Mouse (Mus musculus) neural tube, embryonic 14.5 days (tissue): ENCODE data around the gene Ubac2. TPM values are rescaled to one million over a fixed set of nuclear protein-coding genes. Genes with fewer than 3 reads are reported as not detected.

Source experiments
- ATAC-seq: fragments of 200-750 bp; cut with Nextera tagmentation; 2 replicates; pipeline ENCODE4 v1.8.0; 2017; ENCODE audit warnings: low read depth, mild to moderate bottlenecking, moderate TSS enrichment, moderate library complexity
- H3K27ac ChIP-seq: fragments of 300-500 bp; sonication (generic); 2 replicates; pipeline ENCODE4 v1.5.1; 2014; ENCODE audit warnings: low read depth, mild to moderate bottlenecking, control low read depth, low read length, moderate library complexity, mixed read lengths
- H3K27me3 ChIP-seq: fragments of 300-500 bp; sonication (generic); 2 replicates; pipeline ENCODE4 v1.6.1; 2014; ENCODE audit warnings: low read length; ENCODE audit not compliant: control insufficient read depth, insufficient read depth
- H3K36me3 ChIP-seq: fragments of 300-500 bp; sonication (generic); 2 replicates; pipeline ENCODE4 v1.6.1; 2014; ENCODE audit warnings: low read length, mixed read lengths; ENCODE audit not compliant: control insufficient read depth, insufficient read depth
- H3K4me1 ChIP-seq: fragments of 300-500 bp; sonication (generic); 2 replicates; pipeline ENCODE4 v1.6.1; 2014; ENCODE audit warnings: low read length; ENCODE audit not compliant: control insufficient read depth, insufficient read depth
- H3K4me2 ChIP-seq: fragments of 300-500 bp; sonication (generic); 2 replicates; pipeline ENCODE4 v1.6.1; 2014; ENCODE audit warnings: mild to moderate bottlenecking, low read depth, low read length, control low read depth
- H3K4me3 ChIP-seq: fragments of 300-500 bp; sonication (generic); 2 replicates; pipeline ENCODE4 v1.5.1; 2014; ENCODE audit warnings: low read depth, low read length, control low read depth, mixed read lengths
- H3K9ac ChIP-seq: fragments of 300-500 bp; sonication (generic); replicated peaks from 2 replicates; pipeline ENCODE4 v1.6.1; 2014; ENCODE audit warnings: low read depth, mild to moderate bottlenecking, control low read depth, low read length, mixed read lengths
- H3K9me3 ChIP-seq: fragments of 300-500 bp; sonication (generic); 2 replicates; pipeline ENCODE4 v1.6.1; 2016; ENCODE audit warnings: low read length; ENCODE audit not compliant: control insufficient read depth
- WGBS: fragments of 180-500 bp; shearing (Covaris S2); extraction: QIAGEN DNeasy Blood & Tissue Kit; methylation state at CpG from one replicate; pipeline ENCODE4 v1.1.7; 2014; 5-methylcytosine and 5-hydroxymethylcytosine counted together
- polyA plus RNA-seq: library from polyadenylated mRNA; unstranded; fragments of >200 nt; fragmentation: Nextera tagmentation; extraction: Ambion mirVana; gene quantifications from 2 replicates; pipeline ENCODE4 v1.2.1, GENCODE M21; 2014

Ubac2 gene
- polyA plus RNA-seq, 1 experiment from 2014 or later, result 48.7 TPM

DNA sequence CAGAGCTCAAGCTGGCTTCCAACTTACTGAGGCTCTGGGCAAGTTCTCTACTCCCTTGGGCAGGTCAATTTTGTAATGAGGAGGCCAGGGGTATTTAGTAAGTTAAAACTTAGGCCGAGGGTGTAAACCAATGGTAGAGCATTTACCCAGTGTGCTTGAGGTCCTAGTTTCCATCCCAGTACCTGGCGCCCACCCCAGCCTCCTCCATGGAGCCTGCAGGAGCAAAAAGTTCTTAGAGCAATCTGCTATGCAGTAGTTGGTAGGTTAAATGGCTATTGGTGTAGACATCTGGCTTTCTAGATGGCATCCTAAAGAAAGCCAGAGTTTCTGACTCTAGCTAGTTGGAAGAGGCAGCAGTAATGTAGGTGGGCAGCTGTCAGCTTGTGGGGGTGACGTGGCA is 71.0 kb downstream of the Ubac2 start:
- no peak for ATAC-seq
- no peaks in the 10 kb centered on the region for H3K9me3 ChIP-seq
- H3K36me3 ChIP-seq, result no peaks in the 10 kb centered on the region
- no peak overlapping the region for H3K4me3 ChIP-seq
- 97% methylated on average over 3 of the region's 3 CpGs for WGBS
- H3K27me3 ChIP-seq, result no peaks in the 10 kb centered on the region
- no peak overlapping the region for H3K4me2 ChIP-seq
- no peak overlapping the region for H3K27ac ChIP-seq
- no peak overlapping the region for H3K9ac ChIP-seq
- no peaks in the 10 kb centered on the region for H3K4me1 ChIP-seq

DNA sequence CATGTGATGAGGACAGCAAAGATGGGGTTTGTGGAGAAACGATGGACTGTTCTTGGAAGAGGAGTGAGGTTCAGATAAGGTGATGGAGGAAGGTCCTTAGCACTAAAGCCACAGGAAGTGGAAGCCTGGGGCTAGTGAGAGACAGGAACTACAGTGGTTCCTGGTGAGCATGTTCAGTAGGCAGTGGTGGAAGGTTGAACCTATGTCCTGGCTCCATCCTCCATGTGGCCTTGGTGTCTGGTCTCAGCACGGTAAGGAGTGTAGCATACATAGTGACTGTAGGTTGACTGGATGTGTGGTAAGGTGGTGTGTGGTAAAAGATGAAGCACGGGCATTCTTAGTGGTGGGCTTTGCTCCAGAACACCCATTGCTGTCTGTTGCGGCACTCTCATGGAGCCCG is 71.5 kb downstream of the Ubac2 start:
- H3K4me2 ChIP-seq, result no peak overlapping the region
- H3K9ac ChIP-seq, result no peak overlapping the region
- no peak for ATAC-seq
- no peak overlapping the region for H3K4me3 ChIP-seq
- no peaks in the 10 kb centered on the region for H3K4me1 ChIP-seq
- no peaks in the 10 kb centered on the region for H3K9me3 ChIP-seq
- WGBS, result 95% methylated on average over 5 of the region's 5 CpGs
- H3K27ac ChIP-seq, result no peak overlapping the region
- H3K27me3 ChIP-seq, result no peaks in the 10 kb centered on the region
- H3K36me3 ChIP-seq, result no peaks in the 10 kb centered on the region

GRCm38 (mm10) chr14:121951399-121952045 is 73.1 kb downstream of the Ubac2 start:
- H3K27ac ChIP-seq, result no peak overlapping the region
- 93% methylated on average over 2 of the region's 2 CpGs for WGBS
- H3K4me1 ChIP-seq, result no peaks in the 10 kb centered on the region
- no peaks in the 10 kb centered on the region for H3K9me3 ChIP-seq
- no peaks in the 10 kb centered on the region for H3K27me3 ChIP-seq
- H3K4me3 ChIP-seq, result no peak overlapping the region
- no peaks in the 10 kb centered on the region for H3K36me3 ChIP-seq
- no peak overlapping the region for H3K4me2 ChIP-seq
- H3K9ac ChIP-seq, result no peak overlapping the region
- ATAC-seq, result no peak

- H3K4me2 ChIP-seq, result no peak overlapping the region
- no peaks in the 10 kb centered on the region for H3K4me1 ChIP-seq
- H3K36me3 ChIP-seq, result no peaks in the 10 kb centered on the region
- no peak overlapping the region for H3K9ac ChIP-seq
- ATAC-seq, result no peak
- no peak overlapping the region for H3K27ac ChIP-seq
- no peaks in the 10 kb centered on the region for H3K9me3 ChIP-seq
- 91% methylated on average over 5 of the region's 5 CpGs for WGBS
- no peaks in the 10 kb centered on the region for H3K27me3 ChIP-seq
- H3K4me3 ChIP-seq, result no peak overlapping the region
These were observed 73.6 kb downstream of the Ubac2 start for GRCm38 (mm10) chr14:121952046-121952400.

DNA sequence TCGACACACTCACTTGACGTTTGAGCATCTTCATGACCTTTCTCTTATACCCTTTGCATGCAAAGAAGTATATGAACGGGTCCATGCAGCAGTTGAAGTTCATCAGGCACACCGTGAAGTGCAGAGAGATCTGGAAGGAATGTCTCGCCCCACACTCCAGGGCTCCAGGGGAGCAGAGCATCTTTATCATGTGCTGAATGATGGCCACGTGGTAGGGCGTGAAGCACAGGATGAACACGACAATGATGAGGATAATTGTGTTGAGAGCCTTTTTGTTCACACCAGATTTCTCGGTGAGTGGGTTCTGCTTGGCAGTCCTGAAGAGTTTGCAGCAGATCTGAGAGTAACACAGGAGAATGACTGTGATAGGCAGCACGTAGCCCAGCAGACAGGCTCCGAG is 75.7 kb downstream of the Ubac2 start:
- no peaks in the 10 kb centered on the region for H3K9me3 ChIP-seq
- no peak overlapping the region for H3K9ac ChIP-seq
- H3K36me3 ChIP-seq, result no peaks in the 10 kb centered on the region
- H3K4me2 ChIP-seq, result no peak overlapping the region
- H3K4me3 ChIP-seq, result no peak overlapping the region
- H3K4me1 ChIP-seq, result no peaks in the 10 kb centered on the region
- H3K27ac ChIP-seq, result no peak overlapping the region
- WGBS, result 96% methylated on average over 11 of the region's 11 CpGs
- H3K27me3 ChIP-seq, result no peaks in the 10 kb centered on the region
- no peak for ATAC-seq

DNA sequence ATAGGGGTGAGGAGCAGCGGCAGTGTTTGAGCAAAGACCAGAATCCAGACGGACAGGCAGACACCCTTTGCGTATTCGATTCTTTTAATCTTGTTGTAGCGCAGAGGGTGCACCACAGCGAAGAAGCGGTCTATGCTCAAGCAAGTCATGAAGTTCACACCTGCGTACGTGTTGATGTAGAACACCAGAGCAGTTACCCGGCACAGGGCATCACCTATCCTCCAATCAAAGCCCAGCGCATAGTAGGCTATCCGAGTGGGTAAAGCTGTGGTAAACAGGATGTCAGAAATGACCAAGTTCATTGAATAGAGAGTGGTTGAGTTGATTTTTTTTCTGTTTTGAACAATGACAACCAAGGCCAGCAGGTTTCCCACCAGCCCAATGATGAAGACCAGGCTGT is 76.2 kb downstream of the Ubac2 start:
- WGBS, result 98% methylated on average over 12 of the region's 12 CpGs
- H3K9ac ChIP-seq, result no peak overlapping the region
- H3K27me3 ChIP-seq, result no peaks in the 10 kb centered on the region
- no peak for ATAC-seq
- H3K4me1 ChIP-seq, result no peaks in the 10 kb centered on the region
- H3K4me3 ChIP-seq, result no peak overlapping the region
- no peaks in the 10 kb centered on the region for H3K9me3 ChIP-seq
- no peak overlapping the region for H3K27ac ChIP-seq
- no peak overlapping the region for H3K4me2 ChIP-seq
- no peaks in the 10 kb centered on the region for H3K36me3 ChIP-seq

DNA sequence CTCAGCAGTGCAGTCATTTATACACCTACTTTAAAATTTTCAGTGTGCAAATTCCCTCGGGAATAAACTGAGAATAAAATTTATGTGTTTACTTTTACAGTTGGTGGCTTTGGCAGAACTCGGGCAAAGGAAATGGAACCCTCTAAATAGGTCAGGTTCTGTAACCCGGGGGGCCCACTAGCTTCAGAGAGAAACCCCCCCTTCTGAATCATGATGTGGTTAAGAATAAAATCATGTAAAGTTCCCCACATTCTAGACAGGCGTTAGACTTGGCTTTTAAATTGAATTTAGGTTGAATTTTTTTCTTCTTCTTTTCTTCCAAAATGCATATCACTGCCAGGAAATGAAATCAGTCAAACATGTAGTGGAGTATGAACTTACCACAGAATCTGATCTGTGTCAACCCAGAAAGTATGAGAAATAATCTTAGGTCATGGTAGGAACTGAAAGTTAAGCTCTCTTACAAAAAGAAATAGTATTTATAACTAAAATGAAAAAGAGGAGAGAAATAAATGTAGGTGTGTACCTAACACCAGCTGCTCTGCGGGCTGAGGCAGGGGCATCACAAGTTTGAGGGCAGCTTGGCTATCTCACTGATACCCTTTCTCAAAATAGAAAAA is 76.9 kb downstream of the Ubac2 start:
- Histone ChIP-seq H3K36me3 (no peaks in the 10 kb centered on the region), H3K4me3 (no peak overlapping the region), H3K4me2 (no peak overlapping the region), H3K27me3 (no peaks in the 10 kb centered on the region), H3K27ac (no peak overlapping the region), H3K9ac (no peak overlapping the region), H3K9me3 (no peaks in the 10 kb centered on the region), H3K4me1 (no peaks in the 10 kb centered on the region)
- WGBS, result 83% methylated on average over 5 of the region's 5 CpGs
- no peak for ATAC-seq

DNA sequence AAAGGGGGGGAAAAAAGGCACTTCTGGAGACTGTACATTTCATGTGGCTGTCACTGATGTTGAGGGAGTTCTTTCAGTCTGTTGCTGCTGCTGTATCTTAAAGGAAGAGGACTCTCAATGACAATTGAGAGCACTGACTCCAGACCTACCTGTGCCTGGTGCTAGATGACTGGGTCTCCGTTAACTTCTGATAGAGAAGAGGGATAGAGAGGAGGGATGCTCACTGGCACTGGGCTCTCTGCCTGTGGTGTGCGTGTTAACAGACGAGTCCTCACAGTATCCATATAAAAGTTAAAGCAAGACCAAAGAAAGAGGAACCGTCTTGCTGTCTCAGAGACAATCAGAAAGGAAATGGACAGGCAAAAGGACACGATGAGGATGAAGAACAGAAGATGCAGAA is 77.9 kb downstream of the Ubac2 start:
- H3K27ac ChIP-seq, result no peak overlapping the region
- H3K4me3 ChIP-seq, result no peak overlapping the region
- WGBS, result 94% methylated on average over 5 of the region's 5 CpGs

DNA sequence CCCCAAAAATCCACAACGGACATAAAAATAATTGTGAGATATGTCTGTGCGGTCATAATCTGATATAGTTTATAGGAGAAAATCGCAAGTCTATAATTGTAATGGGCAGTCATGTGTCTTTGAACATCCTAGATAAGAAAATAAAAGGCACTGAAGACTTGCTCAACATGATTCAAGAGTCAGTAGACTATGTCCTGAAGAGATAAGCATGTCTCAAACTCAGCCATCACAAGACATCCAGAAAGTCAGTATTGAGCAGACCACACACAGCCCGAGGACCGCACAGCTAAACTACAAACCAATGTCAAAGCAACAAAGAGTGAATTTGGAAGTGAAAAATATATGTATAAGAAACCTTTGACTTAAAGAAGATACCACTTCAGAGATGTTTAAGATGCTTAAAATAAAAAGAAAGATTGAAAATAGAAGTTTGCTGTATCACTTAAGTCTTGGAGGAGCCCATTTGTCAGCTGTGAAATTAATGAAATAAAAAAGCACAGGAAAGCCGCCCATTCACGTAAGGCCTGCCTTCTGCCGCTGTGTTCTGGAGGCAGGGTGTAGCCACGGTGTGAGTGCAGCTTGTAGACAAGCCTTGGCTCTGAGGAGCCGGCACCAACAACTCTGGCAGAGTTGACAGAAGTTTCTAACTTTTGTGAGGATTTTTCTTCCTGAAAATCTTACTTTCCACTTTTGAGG is 78.9 kb downstream of the Ubac2 start:
- WGBS, result 92% methylated on average over 10 of the region's 10 CpGs
- H3K36me3 ChIP-seq, result no peaks in the 10 kb centered on the region
- H3K9me3 ChIP-seq, result no peaks in the 10 kb centered on the region
- no peaks in the 10 kb centered on the region for H3K27me3 ChIP-seq
- no peak overlapping the region for H3K9ac ChIP-seq
- H3K4me3 ChIP-seq, result no peak overlapping the region
- ATAC-seq, result no peak
- H3K4me2 ChIP-seq, result no peak overlapping the region
- H3K27ac ChIP-seq, result no peak overlapping the region
- H3K4me1 ChIP-seq, result no peaks in the 10 kb centered on the region

More for the DNA sequence above, 77.9 kb downstream of the Ubac2 start:
- no peak overlapping the region for H3K9ac ChIP-seq
- no peak overlapping the region for H3K4me2 ChIP-seq
- no peaks in the 10 kb centered on the region for H3K9me3 ChIP-seq
- H3K4me1 ChIP-seq, result no peaks in the 10 kb centered on the region
- ATAC-seq, result no peak
- no peaks in the 10 kb centered on the region for H3K27me3 ChIP-seq
- no peaks in the 10 kb centered on the region for H3K36me3 ChIP-seq
